Mouse (Mus musculus): ENCODE results near the gene Olfr410. TPM values are rescaled to one million over a fixed set of nuclear protein-coding genes. Genes with fewer than 3 reads are reported as not detected.

Gene Olfr410
- polyA plus RNA-seq, 1 experiment, result not detected

DNA sequence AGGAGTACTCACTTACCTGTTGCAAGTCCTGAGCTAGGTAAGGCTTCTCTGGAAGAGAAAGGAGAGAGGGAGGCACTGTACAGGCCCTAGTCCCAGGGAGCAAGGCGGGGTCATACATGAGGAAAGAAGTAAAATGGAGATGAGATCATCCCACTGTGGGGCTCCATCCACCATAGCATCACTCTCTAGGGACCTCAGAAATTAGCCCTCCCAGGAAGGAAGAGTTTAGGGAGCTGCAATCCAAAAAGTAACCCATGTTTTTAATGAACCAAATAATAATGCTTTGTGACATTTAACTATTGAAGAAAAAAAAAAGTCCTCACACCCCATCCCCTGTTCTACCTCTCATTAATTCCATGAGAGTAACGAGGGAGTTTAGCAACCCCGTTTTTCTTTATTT is 14.7 kb upstream of the Olfr410 start, which contains the start of gene Olfr411:
Olfr411 (minus strand) TSS at position 101 of the 400 bp plus-strand sequence.
- Histone ChIP-seq H3K4me3 (replicated peaks; ENCODE audit: insufficient read depth, low read depth, low read length) (no peak within 1 kb of the TSS), H3K4me1 (ENCODE audit: control insufficient read depth, insufficient read depth, low read length) (no peaks in the 10 kb centered on the region), H3K27ac (ENCODE audit: insufficient read depth, low read length) (no peak within 1 kb of the TSS), H3K27me3 (ENCODE audit: control insufficient read depth, insufficient read depth, low read length) (no peaks in the 10 kb centered on the region)
- WGBS, result 85% methylated on average over 3 of the region's 3 CpGs
- TF ChIP-seq CTCF (IDR thresholded peaks at IDR 0.05; ENCODE audit: borderline replicate concordance, insufficient read depth, low read depth, low read length), result no peak
- TF ChIP-seq POLR2A (IDR thresholded peaks at IDR 0.05; ENCODE audit: borderline replicate concordance, insufficient read depth, low read length), result no peak
- DNase-seq, result no peak

DNA sequence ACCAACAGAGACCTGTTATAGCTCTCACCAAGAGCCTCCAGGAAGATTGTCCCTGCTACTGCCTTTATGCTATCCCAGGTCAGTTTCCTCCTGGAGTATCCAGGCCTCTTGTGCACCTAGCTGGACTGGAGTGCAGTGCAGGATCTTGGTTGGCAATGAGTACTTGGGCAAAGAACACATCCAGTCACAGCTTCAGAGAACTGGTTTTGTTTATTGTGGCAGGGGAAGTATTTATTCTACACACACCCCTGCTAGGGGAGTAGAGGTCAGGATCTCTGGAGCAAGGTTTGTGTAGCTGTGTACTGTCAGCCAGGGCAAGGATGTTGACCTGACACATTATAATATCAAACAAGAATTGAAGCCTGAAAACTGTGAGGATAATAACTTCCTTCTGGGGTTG is 9.1 kb downstream of the Olfr410 start:
- no peak overlapping the region for H3K27ac ChIP-seq (ENCODE audit: insufficient read depth, low read length)
- TF ChIP-seq CTCF (IDR thresholded peaks at IDR 0.05; ENCODE audit: borderline replicate concordance, insufficient read depth, low read depth, low read length) (no peak), POLR2A (IDR thresholded peaks at IDR 0.05; ENCODE audit: borderline replicate concordance, insufficient read depth, low read length) (no peak)
- H3K4me3 ChIP-seq (replicated peaks; ENCODE audit: insufficient read depth, low read depth, low read length), result no peak overlapping the region
- no peaks in the 10 kb centered on the region for H3K4me1 ChIP-seq (ENCODE audit: control insufficient read depth, insufficient read depth, low read length)
- H3K27me3 ChIP-seq (ENCODE audit: control insufficient read depth, insufficient read depth, low read length), result no peaks in the 10 kb centered on the region
- DNase-seq, result no peak

DNA sequence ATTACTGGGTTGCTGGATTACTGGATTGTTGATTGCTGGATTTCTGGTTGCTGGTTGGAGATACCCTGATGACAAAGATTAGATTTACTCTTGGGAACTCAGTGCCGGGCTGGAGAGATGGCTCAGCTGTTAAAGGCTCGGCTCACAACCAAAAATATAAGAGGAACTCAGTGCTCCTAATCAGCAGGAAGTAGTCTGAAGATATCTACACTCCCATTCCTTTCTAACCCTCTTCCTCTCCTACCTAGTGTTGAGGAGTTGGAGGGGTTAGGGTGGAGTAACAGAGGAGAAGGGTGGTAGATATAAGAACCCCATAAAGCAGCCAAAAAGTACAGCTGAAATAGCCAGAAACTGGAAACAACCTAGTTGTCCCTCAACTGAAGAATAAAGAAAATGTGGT is 11.8 kb downstream of the Olfr410 start:
- Histone ChIP-seq H3K27me3 (ENCODE audit: control insufficient read depth, insufficient read depth, low read length) (no peaks in the 10 kb centered on the region), H3K4me3 (replicated peaks; ENCODE audit: insufficient read depth, low read depth, low read length) (no peak overlapping the region), H3K4me1 (ENCODE audit: control insufficient read depth, insufficient read depth, low read length) (no peaks in the 10 kb centered on the region), H3K27ac (ENCODE audit: insufficient read depth, low read length) (no peak overlapping the region)
- TF ChIP-seq POLR2A (IDR thresholded peaks at IDR 0.05; ENCODE audit: borderline replicate concordance, insufficient read depth, low read length) (no peak), CTCF (IDR thresholded peaks at IDR 0.05; ENCODE audit: borderline replicate concordance, insufficient read depth, low read depth, low read length) (no peak)
- 56% methylated on average over 2 of the region's 2 CpGs for WGBS
- DNase-seq, result no peak

DNA sequence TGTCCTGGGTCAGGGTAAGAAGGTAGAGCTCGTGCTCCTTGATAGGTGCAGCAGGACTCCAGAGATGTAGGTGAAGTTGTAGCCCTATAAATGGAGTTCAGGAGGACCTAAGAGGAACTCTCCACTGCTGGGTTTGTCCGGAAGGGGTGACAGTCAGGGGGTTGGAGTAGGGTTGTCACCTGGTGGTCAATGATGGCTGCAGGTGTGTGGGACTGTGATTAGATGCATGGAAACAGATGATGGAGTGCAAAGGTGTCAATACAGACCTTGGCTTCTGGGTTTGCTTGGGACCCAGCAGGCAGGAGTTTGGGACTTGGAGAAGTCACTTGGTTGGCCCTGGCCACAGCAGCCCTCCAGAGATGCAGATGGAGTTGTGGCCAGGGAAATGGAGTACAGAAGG is 50.6 kb downstream of the Olfr410 start:
- no peaks in the 10 kb centered on the region for H3K4me1 ChIP-seq (ENCODE audit: control insufficient read depth, insufficient read depth, low read length)
- no peak for DNase-seq
- H3K4me3 ChIP-seq (replicated peaks; ENCODE audit: insufficient read depth, low read depth, low read length), result no peak overlapping the region
- WGBS, result 73% methylated on average over 2 of the region's 2 CpGs
- TF ChIP-seq CTCF (IDR thresholded peaks at IDR 0.05; ENCODE audit: borderline replicate concordance, insufficient read depth, low read depth, low read length) (no peak), POLR2A (IDR thresholded peaks at IDR 0.05; ENCODE audit: borderline replicate concordance, insufficient read depth, low read length) (no peak)
- H3K27me3 ChIP-seq (ENCODE audit: control insufficient read depth, insufficient read depth, low read length), result no peaks in the 10 kb centered on the region
- no peak overlapping the region for H3K27ac ChIP-seq (ENCODE audit: insufficient read depth, low read length)

DNA sequence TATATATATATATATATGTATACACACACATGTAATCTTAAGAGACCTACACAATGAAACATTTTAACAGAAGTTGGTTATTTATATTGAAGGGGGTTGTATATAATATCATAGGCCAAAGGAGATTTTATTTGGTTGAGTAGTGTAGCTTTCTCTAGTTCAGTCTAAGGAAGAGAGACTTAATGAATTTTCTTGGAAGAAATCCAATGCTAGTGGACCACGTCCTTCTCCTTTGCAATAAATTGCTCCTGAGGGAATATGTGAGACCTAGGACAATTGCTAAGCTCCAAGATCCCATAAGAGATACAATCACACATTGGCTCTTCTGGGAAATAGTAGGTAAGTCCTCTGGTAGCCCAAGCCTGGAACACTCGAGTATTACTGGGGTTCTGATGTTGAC is 54.4 kb downstream of the Olfr410 start, which contains the start of gene Olfr59:
Olfr59 (plus strand) TSS at position 301 of the 400 bp plus-strand sequence.
- no peak within 1 kb of the TSS for H3K27ac ChIP-seq (ENCODE audit: insufficient read depth, low read length)
- TF ChIP-seq CTCF (IDR thresholded peaks at IDR 0.05; ENCODE audit: borderline replicate concordance, insufficient read depth, low read depth, low read length), result no peak
- TF ChIP-seq POLR2A (IDR thresholded peaks at IDR 0.05; ENCODE audit: borderline replicate concordance, insufficient read depth, low read length), result no peak
- 32% methylated on average over 2 of the region's 2 CpGs for WGBS
- DNase-seq, result no peak
- H3K4me1 ChIP-seq (ENCODE audit: control insufficient read depth, insufficient read depth, low read length), result no peaks in the 10 kb centered on the region
- no peak within 1 kb of the TSS for H3K4me3 ChIP-seq (replicated peaks; ENCODE audit: insufficient read depth, low read depth, low read length)
- H3K27me3 ChIP-seq (ENCODE audit: control insufficient read depth, insufficient read depth, low read length), result no peaks in the 10 kb centered on the region

Other genes starting within 250 kb of the Olfr410 start
- not detected in 2 replicates for gene Olfr401, start 224.3 kb downstream of the Olfr410 start, polyA plus RNA-seq (2012; rRNA removed)
- not detected in 2 replicates for gene Olfr402, start 184.5 kb downstream of the Olfr410 start, polyA plus RNA-seq (2012; rRNA removed)
- gene Olfr403, start 151.8 kb downstream of the Olfr410 start, polyA plus RNA-seq (2012; rRNA removed), result not detected in 2 replicates
- not detected in 2 replicates for gene Olfr43, start 126.7 kb downstream of the Olfr410 start, polyA plus RNA-seq (2012; rRNA removed)
- gene Olfr406, start 78.2 kb downstream of the Olfr410 start, polyA plus RNA-seq (2012; rRNA removed), result not detected in 2 replicates
- not detected in 2 replicates for gene Olfr59, start 54.3 kb downstream of the Olfr410 start, polyA plus RNA-seq (2012; rRNA removed)
- not detected in 2 replicates for gene Olfr411, start 14.6 kb upstream of the Olfr410 start, polyA plus RNA-seq (2012; rRNA removed)
- gene Olfr412, start 24.0 kb upstream of the Olfr410 start, polyA plus RNA-seq (2012; rRNA removed), result not detected in 2 replicates

Measured in cerebellum, adult 2 months (tissue).